Mouse (Mus musculus) adrenal gland, adult 2 months (tissue): Measurements from ENCODE around the gene Rapgef1. TPM values are rescaled to one million over a fixed set of nuclear protein-coding genes. Genes with fewer than 3 reads are reported as not detected.

Experiments
- DNase-seq: peaks from one replicate; pipeline ENCODE4 v3.0.0; 2021
- long read RNA-seq: library from polyadenylated mRNA; stranded (forward); transcript quantifications from one replicate; pipeline ENCODE4 v2.0.0, GENCODE M21; 2021
- polyA plus RNA-seq: library from polyadenylated mRNA; depleted of rRNA; stranded (reverse); fragments of >200 nt; gene quantifications from 2 replicates; pipeline ENCODE4 v1.2.3, GENCODE M21; 2012; rRNA removed
- total RNA-seq, 2 experiments: library from RNA; stranded (reverse); gene quantifications; 2 replicates each; pipeline ENCODE4 v1.2.3; 2021

Rapgef1 gene
- total RNA-seq: 10 to 100 TPM; 46.2 to 48.2 TPM
- 44.1 and 50.9 TPM in 2 replicates for polyA plus RNA-seq
- long read RNA-seq, full-length matches to known transcripts: 3 of 16 reads
- long read RNA-seq, partial matches to known transcripts: 7 of 16 reads
- long read RNA-seq, other reads (novel, unspliced or antisense): 6 of 16 reads

- DNase-seq: peak; percentile 91
Observed at GRCm38 (mm10) chr2:29619484-29620300, at the start of gene Rapgef1. Rapgef1 (plus strand) TSS chr2:29619720.

GRCm38 (mm10) chr2:29571921-29572700, 47.4 kb upstream of the Rapgef1 start:
- no peak for DNase-seq

GRCm38 (mm10) chr2:29572811-29573427, 46.6 kb upstream of the Rapgef1 start:
- DNase-seq: no peak

- DNase-seq: peak; percentile 48
Observed at GRCm38 (mm10) chr2:29573591-29573990, 45.9 kb upstream of the Rapgef1 start.

- no peak for DNase-seq
Observed at GRCm38 (mm10) chr2:29574187-29574586, 45.3 kb upstream of the Rapgef1 start.

GRCm38 (mm10) chr2:29582415-29582814, 37.1 kb upstream of the Rapgef1 start:
- DNase-seq: peak; percentile 80

- DNase-seq: no peak
Observed at GRCm38 (mm10) chr2:29586017-29586702, 33.4 kb upstream of the Rapgef1 start.

- DNase-seq: peak; percentile 18
Observed at GRCm38 (mm10) chr2:29588006-29588405, 31.5 kb upstream of the Rapgef1 start.

GRCm38 (mm10) chr2:29589266-29589665, 30.3 kb upstream of the Rapgef1 start:
- DNase-seq: no peak

- DNase-seq: no peak
Observed at GRCm38 (mm10) chr2:29591626-29592025, 27.9 kb upstream of the Rapgef1 start.

- no peak for DNase-seq
Observed at GRCm38 (mm10) chr2:29592537-29592936, 27.0 kb upstream of the Rapgef1 start.

- peak; percentile 77 for DNase-seq
Observed at GRCm38 (mm10) chr2:29603930-29604329, 15.6 kb upstream of the Rapgef1 start.

- no peak for DNase-seq
Observed at GRCm38 (mm10) chr2:29605591-29605990, 13.9 kb upstream of the Rapgef1 start.

GRCm38 (mm10) chr2:29606460-29606859, 13.1 kb upstream of the Rapgef1 start:
- no peak for DNase-seq

GRCm38 (mm10) chr2:29617341-29617740, 2.2 kb upstream of the Rapgef1 start:
- no peak for DNase-seq

GRCm38 (mm10) chr2:29618926-29619483, 515 bp upstream of the Rapgef1 start:
- DNase-seq: no peak

- DNase-seq: no peak
Observed at GRCm38 (mm10) chr2:29620301-29620827, 844 bp downstream of the Rapgef1 start.

GRCm38 (mm10) chr2:29621163-29621562, 1.6 kb downstream of the Rapgef1 start:
- DNase-seq: peak; percentile 68

GRCm38 (mm10) chr2:29621636-29622035, 2.1 kb downstream of the Rapgef1 start:
- DNase-seq: no peak

GRCm38 (mm10) chr2:29622126-29623005, 2.8 kb downstream of the Rapgef1 start:
- no peak for DNase-seq
